Mouse (Mus musculus): ENCODE results near the gene Iqcf1.

Iqcf1 gene

GRCm38 (mm10) chr9:106483606-106484005 is 16.2 kb upstream of the Iqcf1 start:
- ChIA-PET CTCF (interaction anchor here in 1 of 4 experiments (1.4 kb wide), 1 partner anchor 160 kb away, joined by 4 read pairs; no protein-coding TSS in a partner anchor), POLR2A (interaction anchor here (0.6 to 2.6 kb wide), 19 partner anchors 16 to 627 kb away, joined by 3 to 14 read pairs (median 3); partner anchors contain the start of genes Rpl29 (in 3 of the 4), Wdr82 (in 2 of the 4), Abhd14a (in 1 of the 4) and Abhd14b (in 1 of the 4))

GRCm38 (mm10) chr9:106485076-106485475 is 14.7 kb upstream of the Iqcf1 start:
- CTCF ChIA-PET, result interaction anchor here in 2 of 4 experiments (0.5 to 1.8 kb wide), 3 partner anchors 8 to 230 kb away, joined by 6 to 10 read pairs (median 6); partner anchors contain the start of gene Parp3 (in 2 of the 2)
- POLR2A ChIA-PET, result interaction anchor here in 2 of 4 experiments (0.9 to 2.9 kb wide), 5 partner anchors 8 to 56 kb away, joined by 4 to 22 read pairs (median 4); partner anchors contain the start of genes Parp3 (in 2 of the 2), Rrp9 (in 2 of the 2) and Rpl29 (in 1 of the 2)

- ChIA-PET CTCF (interaction anchor here in 2 of 4 experiments (1.3 kb wide), 1 partner anchor 11 kb away, joined by 4 read pairs; the partner anchor contains the start of gene Parp3 (in 2 of the 2)), POLR2A (interaction anchor here in 2 of 4 experiments (0.5 to 2.9 kb wide), 3 partner anchors 11 to 34 kb away, joined by 3 to 22 read pairs (median 5); partner anchors contain the start of genes Parp3 (in 2 of the 2) and Rrp9 (in 1 of the 2))
These were observed 12.2 kb upstream of the Iqcf1 start for GRCm38 (mm10) chr9:106487602-106488001.

- CTCF ChIA-PET, result interaction anchor here in 2 of 4 experiments (0.6 to 1.0 kb wide), 3 partner anchors 25 to 141 kb away, joined by 3 to 6 read pairs (median 4); partner anchors contain the start of gene Parp3 (in 1 of the 2)
- POLR2A ChIA-PET, result interaction anchor here in 3 of 4 experiments (0.6 to 2.7 kb wide), 11 partner anchors 11 to 161 kb away, joined by 3 to 11 read pairs (median 4); partner anchors contain the start of gene Rpl29 (in 1 of the 3)
These were observed 2.1 kb downstream of the Iqcf1 start for GRCm38 (mm10) chr9:106501846-106502245.

- POLR2A ChIA-PET, result interaction anchor here in 3 of 4 experiments (1.1 to 2.7 kb wide), 5 partner anchors 13 to 66 kb away, joined by 3 to 11 read pairs (median 4); partner anchors contain the start of gene Acy1 (in 1 of the 3)
- CTCF ChIA-PET, result interaction anchor here in 1 of 4 experiments (1.0 to 1.1 kb wide), 2 partner anchors 24 to 139 kb away, joined by 3 to 4 read pairs; no protein-coding TSS in a partner anchor
These were observed 4.5 kb downstream of the Iqcf1 start for GRCm38 (mm10) chr9:106504246-106504645.

GRCm38 (mm10) chr9:106509356-106509755 is 9.6 kb downstream of the Iqcf1 start:
- ChIA-PET POLR2A (no interaction called here), CTCF (interaction anchor here in 1 of 4 experiments (0.5 kb wide), 1 partner anchor 160 kb away, joined by 3 read pairs; no protein-coding TSS in a partner anchor)

GRCm38 (mm10) chr9:106512729-106513450 is 13.1 kb downstream of the Iqcf1 start:
- POLR2A ChIA-PET, result interaction anchor here in 1 of 4 experiments (1.5 kb wide), 1 partner anchor 54 kb away, joined by 3 read pairs; no protein-coding TSS in a partner anchor

GRCm38 (mm10) chr9:106513566-106513965 is 13.8 kb downstream of the Iqcf1 start:
- CTCF ChIA-PET, result interaction anchor here in 1 of 4 experiments (0.7 to 1.3 kb wide), 2 partner anchors 18 to 1143 kb away, joined by 3 to 4 read pairs; no protein-coding TSS in a partner anchor
- POLR2A ChIA-PET, result interaction anchor here in 1 of 4 experiments (1.5 kb wide), 1 partner anchor 53 kb away, joined by 3 read pairs; no protein-coding TSS in a partner anchor

More at GRCm38 (mm10) chr9:106512729-106513450, 13.1 kb downstream of the Iqcf1 start:
- CTCF ChIA-PET, result interaction anchor here in 3 of 4 experiments (0.5 to 1.3 kb wide), 5 partner anchors 18 to 189 kb away, joined by 3 to 5 read pairs (median 3); no protein-coding TSS in a partner anchor

GRCm38 (mm10) chr9:106514273-106514672 is 14.5 kb downstream of the Iqcf1 start, which contains the start of gene Iqcf5:
Gene Iqcf5, plus strand, starts transcription at chr9:106514573.
- POLR2A ChIA-PET, result no interaction called here
- CTCF ChIA-PET, result interaction anchor here in 2 of 4 experiments (0.7 to 1.2 kb wide), 3 partner anchors 18 to 1142 kb away, joined by 3 read pairs; no protein-coding TSS in a partner anchor

- ChIA-PET CTCF (no interaction called here), POLR2A (interaction anchor here in 1 of 4 experiments (1.0 to 1.6 kb wide), 2 partner anchors 9 to 13 kb away, joined by 3 read pairs; no protein-coding TSS in a partner anchor)
These were observed 19.7 kb downstream of the Iqcf1 start for GRCm38 (mm10) chr9:106519433-106519832.

- ChIA-PET CTCF (no interaction called here), POLR2A (interaction anchor here in 1 of 4 experiments (1.6 kb wide), 1 partner anchor 12 kb away, joined by 3 read pairs; no protein-coding TSS in a partner anchor)
These were observed 20.1 kb downstream of the Iqcf1 start for GRCm38 (mm10) chr9:106519909-106520308.

- CTCF ChIA-PET, result interaction anchor here (0.5 to 3.7 kb wide), 37 partner anchors 8 to 586 kb away, joined by 3 to 57 read pairs (median 4); partner anchors contain the start of genes Parp3 (in 2 of the 4), Iqcf3 (in 1 of the 4), Iqcf5 (in 1 of the 4) and Manf (in 1 of the 4)
- POLR2A ChIA-PET, result interaction anchor here in 3 of 4 experiments (0.6 to 1.5 kb wide), 7 partner anchors 8 to 124 kb away, joined by 3 to 18 read pairs (median 3); partner anchors contain the start of gene Grm2 (in 1 of the 3)
These were observed 32.1 kb downstream of the Iqcf1 start for GRCm38 (mm10) chr9:106531833-106532232.

GRCm38 (mm10) chr9:106534296-106534695 is 34.5 kb downstream of the Iqcf1 start:
- CTCF ChIA-PET, result interaction anchor here in 2 of 4 experiments (0.7 to 2.2 kb wide), 2 partner anchors 60 to 109 kb away, joined by 3 to 13 read pairs; no protein-coding TSS in a partner anchor
- POLR2A ChIA-PET, result interaction anchor here in 2 of 4 experiments (0.8 to 1.2 kb wide), 3 partner anchors 99 to 1610 kb away, joined by 3 read pairs; partner anchors contain the start of gene Manf (in 1 of the 2)

GRCm38 (mm10) chr9:106534975-106535374 is 35.2 kb downstream of the Iqcf1 start:
- ChIA-PET POLR2A (interaction anchor here in 3 of 4 experiments (0.6 to 1.2 kb wide), 7 partner anchors 17 to 1609 kb away, joined by 3 to 6 read pairs (median 4); partner anchors contain the start of gene Manf (in 2 of the 3)), CTCF (interaction anchor here in 2 of 4 experiments (0.7 to 2.2 kb wide), 3 partner anchors 60 to 108 kb away, joined by 3 to 13 read pairs (median 5); no protein-coding TSS in a partner anchor)

Measured in embryonic stem cell, embryonic (primary cell).